11 mouse cellular contexts compared by ENCODE assay signal in the genomic region with DNA sequence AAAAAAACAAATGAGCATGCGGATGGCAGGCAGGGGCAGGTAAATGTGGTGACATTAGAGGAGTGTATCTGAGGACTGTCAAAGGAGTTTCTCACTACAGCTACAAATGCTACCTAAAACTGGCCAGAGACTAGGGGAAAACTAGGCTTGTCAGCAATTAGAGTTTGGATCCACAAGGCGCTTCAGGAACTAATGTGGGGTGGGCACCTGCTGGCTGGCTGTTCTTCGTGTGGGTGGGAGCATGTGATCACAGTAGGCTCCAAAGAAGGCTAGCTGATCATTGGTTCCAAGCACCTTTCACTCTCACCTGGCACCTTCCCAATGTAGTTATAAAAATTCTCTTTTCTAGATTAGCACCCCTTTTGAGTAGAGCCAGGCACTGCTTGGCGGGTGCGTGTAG. TPM values are rescaled to one million over a fixed set of nuclear protein-coding genes. Genes with fewer than 3 reads are reported as not detected.
A peak's percentile ranks its signal among the peaks of the same experiment; 100 is the strongest.
DNase-seq lines count a peak whose midpoint lies in the region; ATAC-seq lines count a peak whose summit lies in the region.
"Had no signal": no experiment of that assay in that cellular context is flagged by ENCODE, and none has a peak within 500 bp of the region (broad histone marks: within the 10 kb centered on the region; RNA-seq: fewer than 3 reads in every experiment).

No protein-coding gene starts in this region.

- peak overlapping the region; percentile 81; the same call in 1 of the 2 replicates for H3K9ac ChIP-seq in neural tube, embryonic 11.5 days (ENCODE audit: low read length)
- H3K9ac ChIP-seq in liver, embryonic 13.5 days: no peak overlapping the region
- H3K9ac ChIP-seq: liver, embryonic 14.5 days had no signal

- WGBS in neural tube, embryonic 11.5 days: 11% methylated on average over 5 of the region's 5 CpGs
- WGBS in liver, embryonic 13.5 days (ENCODE audit: insufficient replicate concordance): 22% methylated on average over 5 of the region's 5 CpGs

- peak; percentile 11; the same call in 1 of the 2 replicates for ATAC-seq in neural tube, embryonic 11.5 days (ENCODE audit: insufficient read depth, low FRiP score, low TSS enrichment)
- ATAC-seq in liver, embryonic 13.5 days (ENCODE audit: low read depth): no peak
- no peak for ATAC-seq in erythroid progenitor cell, adult 5-6 weeks (replicated peaks; ENCODE audit: low FRiP score, poor library complexity, severe bottlenecking)

- peak overlapping the region; percentile 96 for H3K4me2 ChIP-seq in neural tube, embryonic 11.5 days (ENCODE audit: low read depth)
- H3K4me2 ChIP-seq in liver, embryonic 13.5 days: peak overlapping the region; percentile 69

- no peak overlapping the region for H3K27ac ChIP-seq in neural tube, embryonic 11.5 days (ENCODE audit: low read depth, low read length)
- H3K27ac ChIP-seq in liver, embryonic 13.5 days: no peak overlapping the region
- H3K27ac ChIP-seq: liver, embryonic 14.5 days had no signal

- no peaks in the 10 kb centered on the region for H3K9me3 ChIP-seq in neural tube, embryonic 11.5 days (ENCODE audit: control insufficient read depth, low read length)
- H3K9me3 ChIP-seq in liver, embryonic 13.5 days (replicated peaks): no peaks in the 10 kb centered on the region

- peaks cover 29% of the 10 kb centered on the region for H3K27me3 ChIP-seq in neural tube, embryonic 11.5 days (ENCODE audit: control insufficient read depth, insufficient read depth, low read length)
- peaks cover 60% of the 10 kb centered on the region for H3K27me3 ChIP-seq in liver, embryonic 13.5 days

- H3K4me1 ChIP-seq in neural tube, embryonic 11.5 days (ENCODE audit: control insufficient read depth, insufficient read depth, low read length): no peaks in the 10 kb centered on the region
- 0 out of 2 replicates have a peak, but pooled peaks cover 3% of the 10 kb centered on the region for H3K4me1 ChIP-seq in liver, embryonic 13.5 days (replicated peaks)

- peak; percentile 12 for DNase-seq in cerebellum, adult 9-10 months
- DNase-seq in cerebellum, adult 18-20 months: no peak
- DNase-seq in neural tube, embryonic 11.5 days (ENCODE audit: low spot score): no peak
- DNase-seq in neural tube, embryonic 10.5 days (ENCODE audit: extremely low spot score, low spot score): no peak
- DNase-seq in liver, embryonic 13.5 days: no peak
- DNase-seq in spleen, postnatal 36 days (ENCODE audit: low spot score in 2 of 2): no peak
- no peak for DNase-seq in gastrocnemius, postnatal 10 days
- DNase-seq: thymus, adult 18-20 months had no signal

- H3K36me3 ChIP-seq in neural tube, embryonic 11.5 days (ENCODE audit: control insufficient read depth, insufficient read depth, low read length): no peaks in the 10 kb centered on the region
- H3K36me3 ChIP-seq in liver, embryonic 13.5 days: no peaks in the 10 kb centered on the region

- H3K4me3 ChIP-seq in neural tube, embryonic 11.5 days (ENCODE audit: low read depth, low read length): peak overlapping the region; percentile 68
- H3K4me3 ChIP-seq in liver, embryonic 13.5 days (replicated peaks): no peak overlapping the region

RNA-seq across cellular contexts. Expression of gene Bmper, which starts 0.9 kb away (rescaled TPM):
- 10.5 and 11.2 TPM in 2 replicates for polyA plus RNA-seq in neural tube, embryonic 11.5 days (2014; fragmentation: Nextera tagmentation; extraction: Ambion mirVana)
- polyA plus RNA-seq in liver, embryonic 13.5 days (2015; fragmentation: Nextera tagmentation; extraction: Ambion mirVana): 0.28 and 0.29 TPM in 2 replicates
- total RNA-seq in erythroid progenitor cell, adult 5-6 weeks (2015; ENCODE audit: low replicate concordance): not detected in 2 replicates
- 0.51 TPM in 1 of 2 replicates, not detected in the other for total RNA-seq in erythroid progenitor cell, adult 5-6 weeks (2017; ENCODE audit: low replicate concordance)
- total RNA-seq in gastrocnemius, postnatal 10 days (2021): 1 to 10 TPM; 5.9 to 8.0 TPM
- total RNA-seq: common myeloid progenitor, adult 5-6 weeks had no signal

Comparison
In these comparisons a context has a peak if more than half of its experiments do, and no peak if none do; other contexts are left out.
1. RNA of gene Bmper, which starts 0.9 kb away (total RNA-seq): 5.9 to 8.0 TPM in gastrocnemius, postnatal 10 days; 0.51 TPM in erythroid progenitor cell, adult 5-6 weeks; every median in the first group is over 4 times any median in the second.